Mouse (Mus musculus) brain, embryonic 14.5 days (tissue): ENCODE measurements around the gene Nr2e3.

Experiments used
- CTCF ChIP-seq: fragments of 200-500 bp; IDR thresholded peaks from 2 replicates; pipeline ENCODE4 v1.5.1; 2012; ENCODE audit warnings: inconsistent platforms, mild to moderate bottlenecking, moderate library complexity, borderline replicate concordance; ENCODE audit not compliant: insufficient read depth, insufficient read length; ENCODE audit errors: extremely low read depth
- POLR2A ChIP-seq: fragments of 200-500 bp; IDR thresholded peaks from 2 replicates; pipeline ENCODE4 v1.6.1; 2012; ENCODE audit warnings: mild to moderate bottlenecking, inconsistent platforms, borderline replicate concordance; ENCODE audit not compliant: poor library complexity, insufficient read depth, insufficient read length, severe bottlenecking; ENCODE audit errors: extremely low read depth

DNA sequence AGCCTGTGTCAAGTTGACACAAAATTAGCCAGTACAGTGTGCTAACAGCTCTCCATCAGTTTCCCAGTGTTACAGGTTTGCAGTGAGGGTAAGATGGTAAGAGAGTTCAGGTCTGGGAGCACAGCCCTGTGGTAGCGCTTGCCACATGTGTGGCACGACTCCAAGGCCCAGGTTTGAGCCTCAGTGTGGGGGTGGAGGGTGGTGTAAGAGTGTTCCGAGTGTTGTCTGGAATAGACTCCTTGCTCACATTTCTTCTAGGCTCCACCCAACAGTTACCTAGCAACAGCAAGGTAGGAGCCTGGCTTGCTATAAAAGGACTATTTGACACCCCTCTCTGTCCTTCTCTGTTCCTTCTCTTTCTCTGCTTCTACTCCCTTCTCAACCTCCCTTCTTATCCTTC lies 3.9 kb upstream of the Nr2e3 start:
- TF ChIP-seq CTCF (no peak), POLR2A (no peak)
